Mouse (Mus musculus) intestine, embryonic 14.5 days (tissue): ENCODE measurements around the gene Ston2. TPM values are rescaled to one million over a fixed set of nuclear protein-coding genes. Genes with fewer than 3 reads are reported as not detected.

Source experiments
- ATAC-seq: fragments of 200-750 bp; cut with Nextera tagmentation; replicated peaks from 2 replicates; pipeline ENCODE4 v1.8.0; 2017; ENCODE audit warnings: low read depth, moderate number of reproducible peaks, moderate TSS enrichment, moderate library complexity; ENCODE audit not compliant: low FRiP score, low TSS enrichment
- DNase-seq: peaks from one replicate; pipeline ENCODE4 v3.0.0-alpha.2; 2018; ENCODE audit warnings: low spot score
- H3K27ac ChIP-seq: fragments of 300-500 bp; sonication (generic); 2 replicates; pipeline ENCODE4 v1.5.1; 2014; ENCODE audit warnings: low read depth, mild to moderate bottlenecking, control low read depth
- H3K27me3 ChIP-seq: fragments of 300-500 bp; sonication (generic); replicated peaks from 2 replicates; pipeline ENCODE4 v1.6.1; 2014; ENCODE audit warnings: low read length, control low read depth; ENCODE audit not compliant: control insufficient read depth, insufficient read depth
- H3K36me3 ChIP-seq: fragments of 300-500 bp; sonication (generic); 2 replicates; pipeline ENCODE4 v1.6.1; 2014; ENCODE audit warnings: low read length, control low read depth; ENCODE audit not compliant: control insufficient read depth, insufficient read depth
- H3K4me1 ChIP-seq: fragments of 300-500 bp; sonication (generic); replicated peaks from 2 replicates; pipeline ENCODE4 v1.6.1; 2014; ENCODE audit warnings: low read length, control low read depth, mixed read lengths; ENCODE audit not compliant: control insufficient read depth, insufficient read depth
- H3K4me2 ChIP-seq: fragments of 300-500 bp; sonication (generic); 2 replicates; pipeline ENCODE4 v1.6.1; 2014; ENCODE audit warnings: low read length
- H3K4me3 ChIP-seq: fragments of 300-500 bp; sonication (generic); 2 replicates; pipeline ENCODE4 v1.5.1; 2014; ENCODE audit warnings: low read depth, low read length, control low read depth, mixed read lengths
- H3K9ac ChIP-seq: fragments of 300-500 bp; sonication (generic); 2 replicates; pipeline ENCODE4 v1.6.1; 2014; ENCODE audit warnings: mild to moderate bottlenecking, low read length
- H3K9me3 ChIP-seq: fragments of 300-500 bp; sonication (generic); 2 replicates; pipeline ENCODE4 v1.6.1; 2016; ENCODE audit warnings: low read length, control low read depth; ENCODE audit not compliant: control insufficient read depth
- WGBS: fragments of 180-500 bp; shearing (Covaris S2); extraction: QIAGEN DNeasy Blood & Tissue Kit; methylation state at CpG from one replicate; pipeline ENCODE4 v1.1.7; 2014; 5-methylcytosine and 5-hydroxymethylcytosine counted together
- polyA plus RNA-seq: library from polyadenylated mRNA; unstranded; fragments of >200 nt; fragmentation: Nextera tagmentation; extraction: Ambion mirVana; gene quantifications from 2 replicates; pipeline ENCODE4 v1.2.1, GENCODE M21; 2014

The Ston2 gene
- polyA plus RNA-seq, 1 experiment from 2014 or later = 7.3 TPM

- no peak for DNase-seq
- Histone ChIP-seq H3K4me2 (no peak overlapping the region), H3K4me1 (peaks cover 28% of the 10 kb centered on the region), H3K4me3 (no peak overlapping the region), H3K27ac (no peak overlapping the region), H3K27me3 (no peaks in the 10 kb centered on the region), H3K9ac (no peak overlapping the region), H3K36me3 (no peaks in the 10 kb centered on the region), H3K9me3 (no peaks in the 10 kb centered on the region)
- no peak for ATAC-seq
- 66% methylated on average over 14 of the region's 14 CpGs for WGBS
Measured at GRCm38 (mm10) chr12:91766338-91767107, 21.7 kb downstream of the Ston2 start.

- 54% methylated on average over 13 of the region's 13 CpGs for WGBS
- Histone ChIP-seq H3K36me3 (no peaks in the 10 kb centered on the region), H3K4me2 (no peak overlapping the region), H3K9ac (no peak overlapping the region), H3K9me3 (no peaks in the 10 kb centered on the region), H3K4me3 (no peak overlapping the region), H3K27ac (no peak overlapping the region), H3K27me3 (no peaks in the 10 kb centered on the region), H3K4me1 (peaks cover 28% of the 10 kb centered on the region)
- no peak for ATAC-seq
- DNase-seq = no peak
Measured at GRCm38 (mm10) chr12:91765504-91765903, 22.7 kb downstream of the Ston2 start.

GRCm38 (mm10) chr12:91765054-91765453 is 23.1 kb downstream of the Ston2 start:
- H3K4me1 ChIP-seq = peaks cover 28% of the 10 kb centered on the region
- ATAC-seq (no peak), DNase-seq (no peak)
- no peak overlapping the region for H3K9ac ChIP-seq
- no peaks in the 10 kb centered on the region for H3K27me3 ChIP-seq
- 9% methylated on average over 2 of the region's 2 CpGs for WGBS
- no peak overlapping the region for H3K4me2 ChIP-seq
- H3K9me3 ChIP-seq = no peaks in the 10 kb centered on the region
- no peak overlapping the region for H3K4me3 ChIP-seq
- no peak overlapping the region for H3K27ac ChIP-seq
- no peaks in the 10 kb centered on the region for H3K36me3 ChIP-seq

- Histone ChIP-seq H3K4me2 (no peak overlapping the region), H3K9ac (no peak overlapping the region), H3K27me3 (no peaks in the 10 kb centered on the region), H3K9me3 (no peaks in the 10 kb centered on the region), H3K4me1 (peaks cover 24% of the 10 kb centered on the region), H3K27ac (no peak overlapping the region), H3K36me3 (no peaks in the 10 kb centered on the region), H3K4me3 (no peak overlapping the region)
- DNase-seq (no peak), ATAC-seq (no peak)
- 46% methylated on average over 2 of the region's 2 CpGs for WGBS
Measured at GRCm38 (mm10) chr12:91764471-91764870, 23.7 kb downstream of the Ston2 start.

- no peak for DNase-seq
- no peaks in the 10 kb centered on the region for H3K27me3 ChIP-seq
- H3K9ac ChIP-seq = no peak overlapping the region
- H3K4me3 ChIP-seq = no peak overlapping the region
- H3K36me3 ChIP-seq = no peaks in the 10 kb centered on the region
- no peak for ATAC-seq
- WGBS = 86% methylated on average over 3 of the region's 3 CpGs
- H3K9me3 ChIP-seq = no peaks in the 10 kb centered on the region
- H3K4me2 ChIP-seq = no peak overlapping the region
- peaks cover 6% of the 10 kb centered on the region; the same call in 1 of the 2 replicates for H3K4me1 ChIP-seq
- no peak overlapping the region for H3K27ac ChIP-seq
Measured at GRCm38 (mm10) chr12:91759836-91760235, 28.4 kb downstream of the Ston2 start.

GRCm38 (mm10) chr12:91757854-91758562 is 30.2 kb downstream of the Ston2 start:
- no peak overlapping the region for H3K9ac ChIP-seq
- H3K36me3 ChIP-seq = no peaks in the 10 kb centered on the region
- H3K27me3 ChIP-seq = no peaks in the 10 kb centered on the region
- H3K4me2 ChIP-seq = no peak overlapping the region
- no peak for DNase-seq
- no peaks in the 10 kb centered on the region for H3K4me1 ChIP-seq
- no peak overlapping the region for H3K4me3 ChIP-seq
- WGBS = 88% methylated on average over 13 of the region's 13 CpGs
- H3K27ac ChIP-seq = no peak overlapping the region
- no peaks in the 10 kb centered on the region for H3K9me3 ChIP-seq
- ATAC-seq = no peak

- WGBS = 28% methylated on average over 5 of the region's 5 CpGs
- DNase-seq = no peak
Measured at GRCm38 (mm10) chr12:91756562-91757166, 31.5 kb downstream of the Ston2 start.

GRCm38 (mm10) chr12:91754606-91755005 is 33.6 kb downstream of the Ston2 start:
- Histone ChIP-seq H3K27ac (no peak overlapping the region), H3K4me3 (no peak overlapping the region), H3K9ac (no peak overlapping the region), H3K27me3 (no peaks in the 10 kb centered on the region), H3K4me1 (no peaks in the 10 kb centered on the region), H3K36me3 (no peaks in the 10 kb centered on the region), H3K4me2 (no peak overlapping the region), H3K9me3 (no peaks in the 10 kb centered on the region)
- DNase-seq (no peak), ATAC-seq (no peak)
- WGBS = 65% methylated on average over 6 of the region's 6 CpGs

More at GRCm38 (mm10) chr12:91756562-91757166, 31.5 kb downstream of the Ston2 start:
- Histone ChIP-seq H3K27me3 (no peaks in the 10 kb centered on the region), H3K36me3 (no peaks in the 10 kb centered on the region), H3K27ac (no peak overlapping the region), H3K4me3 (no peak overlapping the region), H3K4me2 (no peak overlapping the region), H3K4me1 (no peaks in the 10 kb centered on the region), H3K9ac (no peak overlapping the region), H3K9me3 (no peaks in the 10 kb centered on the region)
- ATAC-seq = no peak
